Mouse (Mus musculus) megakaryocyte, embryonic 14.5 days (primary cell): ENCODE results near the gene Socs2.

Source experiments
- FLI1 ChIP-seq: IDR thresholded peaks from 2 replicates; pipeline ENCODE4 v1.6.1; 2012; ENCODE audit warnings: low read length, inconsistent platforms, mixed read lengths
- GATA1 ChIP-seq: IDR thresholded peaks from 3 replicates; pipeline ENCODE4 v1.6.1; 2012; ENCODE audit warnings: mixed read lengths, low read length, inconsistent platforms, borderline replicate concordance

DNA sequence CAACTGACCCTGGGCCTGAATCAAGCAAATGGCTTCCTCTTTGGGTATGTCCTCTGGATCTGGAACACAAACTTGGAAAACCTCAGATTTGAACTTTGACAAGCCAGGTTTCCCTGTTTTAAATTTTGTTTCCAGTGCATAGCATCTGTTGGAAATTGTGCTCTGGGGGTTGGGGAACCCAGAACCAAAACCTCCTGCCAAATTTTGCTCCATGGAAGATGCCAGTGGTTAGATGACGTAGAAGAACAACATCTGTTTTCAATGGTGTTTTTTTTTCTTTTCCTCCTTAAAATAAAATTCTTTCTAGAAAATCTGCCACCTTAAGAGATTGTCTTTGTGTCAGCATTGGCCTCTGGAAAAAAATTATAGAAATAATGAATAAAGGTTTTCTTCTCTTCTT lies 31.9 kb downstream of the Socs2 start:
- TF ChIP-seq FLI1 = no peak
- no peak for TF ChIP-seq GATA1
